Mouse (Mus musculus): Measurements from ENCODE around the gene Scube1. TPM values are rescaled to one million over a fixed set of nuclear protein-coding genes. Genes with fewer than 3 reads are reported as not detected.

Gene Scube1
- polyA plus RNA-seq, 1 experiment from 2014 or later = 4.9 TPM

DNA sequence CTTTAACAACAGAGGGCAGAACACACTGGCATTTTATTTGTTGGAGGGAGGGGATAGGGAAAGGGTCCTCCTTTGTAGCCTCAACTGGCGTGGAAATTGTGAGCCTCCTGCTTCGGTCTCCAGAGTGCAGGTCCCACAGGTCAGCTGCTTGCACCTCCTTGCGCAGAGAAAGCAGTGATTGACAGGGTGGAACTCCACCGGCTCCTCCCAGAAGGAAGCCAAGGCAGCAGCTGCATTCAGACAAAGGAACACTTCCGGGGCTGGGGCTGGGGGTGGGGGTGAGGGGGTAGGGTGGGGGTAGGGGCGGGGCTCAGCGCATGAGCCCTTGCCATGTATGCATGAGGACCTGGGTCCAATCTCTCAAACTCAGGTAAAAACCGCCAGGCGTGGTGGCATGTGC lies 24.6 kb upstream of the Scube1 start:
- no peak overlapping the region for H3K4me2 ChIP-seq (ENCODE audit: low read depth, low read length)
- 61% methylated on average over 7 of the region's 9 CpGs for WGBS
- H3K36me3 ChIP-seq (ENCODE audit: control insufficient read depth, insufficient read depth, low read length) = no peaks in the 10 kb centered on the region
- no peak for ATAC-seq (ENCODE audit: low read depth)
- peaks cover 1% of the 10 kb centered on the region; the same call in 1 of the 2 replicates for H3K9me3 ChIP-seq (ENCODE audit: control insufficient read depth, low read length)
- H3K27ac ChIP-seq (ENCODE audit: low read length) = no peak overlapping the region
- no peaks in the 10 kb centered on the region for H3K27me3 ChIP-seq (ENCODE audit: control insufficient read depth, insufficient read depth, low read depth, low read length)
- no peak overlapping the region for H3K4me3 ChIP-seq (ENCODE audit: low read length)
- H3K4me1 ChIP-seq (replicated peaks; ENCODE audit: control insufficient read depth, insufficient read depth, low read length) = no peaks in the 10 kb centered on the region; the same call in 1 of the 2 replicates
- H3K9ac ChIP-seq (ENCODE audit: low read length) = no peak overlapping the region

DNA sequence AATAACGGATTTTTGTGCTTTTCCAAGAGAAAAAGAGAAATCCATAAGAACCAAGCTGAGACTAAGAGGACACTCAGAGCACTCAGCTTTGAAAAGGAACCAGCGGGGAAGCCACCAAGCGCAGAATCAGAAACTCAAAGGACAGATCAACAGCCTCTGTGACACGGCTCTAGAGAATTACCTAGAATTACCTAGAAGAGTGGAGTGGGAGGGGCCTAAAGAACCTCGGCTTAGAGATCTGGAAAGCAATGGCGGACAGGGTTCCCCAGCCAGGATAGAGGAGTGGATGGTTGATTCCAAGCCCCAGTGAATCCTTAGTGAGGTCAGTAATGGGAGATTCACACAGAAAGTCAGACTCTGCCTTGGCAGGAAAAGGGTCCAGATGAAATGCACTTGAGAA lies 24.2 kb upstream of the Scube1 start:
- no peaks in the 10 kb centered on the region for H3K27me3 ChIP-seq (ENCODE audit: control insufficient read depth, insufficient read depth, low read depth, low read length)
- no peak for ATAC-seq (ENCODE audit: low read depth)
- no peak overlapping the region for H3K27ac ChIP-seq (ENCODE audit: low read length)
- WGBS = 80% methylated on average over 6 of the region's 6 CpGs
- H3K4me3 ChIP-seq (ENCODE audit: low read length) = no peak overlapping the region
- H3K9me3 ChIP-seq (ENCODE audit: control insufficient read depth, low read length) = no peaks in the 10 kb centered on the region
- no peak overlapping the region for H3K9ac ChIP-seq (ENCODE audit: low read length)
- no peaks in the 10 kb centered on the region; the same call in 1 of the 2 replicates for H3K4me1 ChIP-seq (replicated peaks; ENCODE audit: control insufficient read depth, insufficient read depth, low read length)
- H3K36me3 ChIP-seq (ENCODE audit: control insufficient read depth, insufficient read depth, low read length) = no peaks in the 10 kb centered on the region
- H3K4me2 ChIP-seq (ENCODE audit: low read depth, low read length) = no peak overlapping the region

DNA sequence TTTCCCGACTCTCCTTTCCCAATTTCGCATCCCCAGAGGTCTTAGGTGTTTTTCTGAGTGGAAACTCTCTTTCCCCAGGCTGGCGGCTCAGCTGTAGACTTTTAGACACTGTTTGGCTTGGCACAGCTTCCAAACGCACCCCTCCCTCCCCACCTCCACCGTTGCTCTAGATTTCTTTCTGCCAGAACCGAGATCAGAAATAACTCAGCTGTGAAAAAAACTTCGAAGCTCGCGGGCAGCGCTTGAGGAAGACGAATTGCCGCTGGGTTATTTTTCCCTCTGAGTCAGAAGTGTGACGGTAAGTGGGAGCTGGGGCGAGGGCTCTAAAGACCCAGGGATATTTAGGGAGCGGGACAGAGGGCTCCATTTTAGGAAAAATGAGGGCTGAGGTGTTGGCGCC lies 21.5 kb upstream of the Scube1 start:
- Histone ChIP-seq H3K4me1 (replicated peaks; ENCODE audit: control insufficient read depth, insufficient read depth, low read length) (peaks cover 5% of the 10 kb centered on the region), H3K27me3 (ENCODE audit: control insufficient read depth, insufficient read depth, low read depth, low read length) (no peaks in the 10 kb centered on the region; the same call in 1 of the 2 replicates), H3K27ac (ENCODE audit: low read length) (no peak overlapping the region), H3K9ac (ENCODE audit: low read length) (no peak overlapping the region), H3K4me2 (ENCODE audit: low read depth, low read length) (no peak overlapping the region), H3K36me3 (ENCODE audit: control insufficient read depth, insufficient read depth, low read length) (no peaks in the 10 kb centered on the region), H3K9me3 (ENCODE audit: control insufficient read depth, low read length) (no peaks in the 10 kb centered on the region), H3K4me3 (ENCODE audit: low read length) (no peak overlapping the region)
- ATAC-seq (ENCODE audit: low read depth) = 0 out of 2 replicates have a peak, but pooled peaks have one; percentile 20
- 28% methylated on average over 16 of the region's 16 CpGs for WGBS

DNA sequence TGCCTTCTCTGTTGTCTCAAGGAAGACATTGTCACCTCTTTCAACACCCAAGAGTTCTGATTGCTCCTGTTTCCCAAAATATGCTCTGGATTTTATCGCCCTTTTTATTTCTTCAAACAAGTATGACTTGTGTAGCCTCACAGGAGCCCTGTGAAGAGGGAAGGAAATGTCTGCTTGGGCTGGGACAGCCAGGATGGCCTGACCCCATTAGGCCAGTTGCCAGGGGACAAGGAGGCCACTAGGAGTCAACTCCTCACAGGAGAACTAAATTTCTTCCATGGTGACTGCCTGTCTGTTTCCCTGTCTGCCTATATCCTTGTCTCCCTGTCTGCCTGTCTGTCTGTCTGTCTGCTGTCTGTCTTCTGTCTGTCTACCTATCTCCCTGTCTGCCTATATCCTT lies 17.2 kb upstream of the Scube1 start:
- ATAC-seq (ENCODE audit: low read depth) = no peak
- H3K27me3 ChIP-seq (ENCODE audit: control insufficient read depth, insufficient read depth, low read depth, low read length) = no peaks in the 10 kb centered on the region; the same call in 1 of the 2 replicates
- no peak overlapping the region for H3K4me2 ChIP-seq (ENCODE audit: low read depth, low read length)
- 64% methylated on average over 1 of the region's 1 CpGs for WGBS
- no peak overlapping the region for H3K4me3 ChIP-seq (ENCODE audit: low read length)
- H3K27ac ChIP-seq (ENCODE audit: low read length) = no peak overlapping the region
- no peaks in the 10 kb centered on the region for H3K9me3 ChIP-seq (ENCODE audit: control insufficient read depth, low read length)
- no peak overlapping the region for H3K9ac ChIP-seq (ENCODE audit: low read length)
- peaks cover 9% of the 10 kb centered on the region for H3K4me1 ChIP-seq (replicated peaks; ENCODE audit: control insufficient read depth, insufficient read depth, low read length)
- no peaks in the 10 kb centered on the region for H3K36me3 ChIP-seq (ENCODE audit: control insufficient read depth, insufficient read depth, low read length)

DNA sequence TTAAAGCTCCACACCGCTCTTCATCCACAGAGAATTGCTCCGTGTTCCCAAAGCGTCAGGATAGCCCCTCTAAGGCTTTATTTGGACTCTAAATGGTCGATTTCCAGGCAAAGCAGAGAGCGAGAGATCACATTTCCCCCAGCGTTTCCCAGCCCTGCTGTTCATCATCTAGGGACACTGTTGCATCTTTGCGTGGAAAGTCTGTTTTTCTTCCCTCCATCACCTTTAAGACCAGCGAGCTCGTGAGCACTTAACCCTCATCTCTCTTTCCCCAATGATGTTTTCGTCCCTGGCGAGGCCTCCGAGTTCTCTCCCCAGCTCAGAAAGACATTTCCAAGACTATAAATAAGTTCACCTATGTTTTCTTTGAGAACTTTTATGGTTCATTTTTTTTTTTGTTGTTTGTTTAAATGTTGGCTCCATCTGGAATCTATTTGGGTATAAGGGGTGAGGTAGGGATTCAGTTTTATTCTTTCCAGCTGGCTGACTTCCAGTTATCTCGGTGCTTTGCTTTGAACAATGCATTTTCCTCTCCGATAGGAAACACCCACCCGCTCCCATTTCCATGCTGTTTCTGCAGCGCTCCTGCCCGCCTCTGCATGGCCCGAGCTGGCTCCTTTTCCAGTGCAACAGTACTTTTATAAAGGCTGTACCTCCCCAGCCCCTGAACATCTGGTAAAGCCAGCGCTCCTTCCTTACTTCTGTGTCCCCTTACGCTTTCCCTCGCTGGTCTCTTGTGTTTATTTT lies 16.0 kb upstream of the Scube1 start:
- Histone ChIP-seq H3K9ac (ENCODE audit: low read length) (no peak overlapping the region), H3K4me2 (ENCODE audit: low read depth, low read length) (no peak overlapping the region), H3K27me3 (ENCODE audit: control insufficient read depth, insufficient read depth, low read depth, low read length) (no peaks in the 10 kb centered on the region; the same call in 1 of the 2 replicates), H3K4me3 (ENCODE audit: low read length) (no peak overlapping the region), H3K4me1 (replicated peaks; ENCODE audit: control insufficient read depth, insufficient read depth, low read length) (peaks cover 9% of the 10 kb centered on the region), H3K27ac (ENCODE audit: low read length) (peak overlapping the region; percentile 63), H3K9me3 (ENCODE audit: control insufficient read depth, low read length) (no peaks in the 10 kb centered on the region), H3K36me3 (ENCODE audit: control insufficient read depth, insufficient read depth, low read length) (no peaks in the 10 kb centered on the region)
- 24% methylated on average over 21 of the region's 21 CpGs for whole genome bisulfite sequencing
- peak; percentile 61; the same call in 1 of the 2 replicates for ATAC-seq (ENCODE audit: low read depth)

DNA sequence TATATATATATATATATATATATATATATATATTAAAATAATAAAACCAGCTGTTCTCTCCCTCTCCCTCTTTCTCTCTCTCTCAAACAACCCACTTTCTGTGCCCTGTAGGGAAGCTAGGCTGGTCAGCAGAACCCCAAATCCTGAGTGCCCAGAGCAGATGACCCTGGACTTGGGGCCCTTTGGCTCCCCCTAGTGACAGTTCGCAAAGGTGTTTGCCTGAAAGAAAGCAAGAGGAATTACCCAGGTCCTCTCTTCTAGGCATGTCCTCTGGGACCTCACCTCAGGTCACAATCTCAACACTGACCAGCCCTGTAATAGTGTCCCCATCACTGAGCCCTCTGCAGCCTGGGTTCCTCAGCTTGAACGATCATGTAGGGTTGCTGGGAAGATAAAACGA lies 2.8 kb upstream of the Scube1 start:
- Histone ChIP-seq H3K27ac (ENCODE audit: low read length) (no peak overlapping the region), H3K4me1 (replicated peaks; ENCODE audit: control insufficient read depth, insufficient read depth, low read length) (peaks cover 8% of the 10 kb centered on the region; the same call in 1 of the 2 replicates), H3K9ac (ENCODE audit: low read length) (no peak overlapping the region), H3K36me3 (ENCODE audit: control insufficient read depth, insufficient read depth, low read length) (no peaks in the 10 kb centered on the region), H3K9me3 (ENCODE audit: control insufficient read depth, low read length) (no peaks in the 10 kb centered on the region), H3K4me3 (ENCODE audit: low read length) (no peak overlapping the region), H3K27me3 (ENCODE audit: control insufficient read depth, insufficient read depth, low read depth, low read length) (peaks cover 40% of the 10 kb centered on the region), H3K4me2 (ENCODE audit: low read depth, low read length) (no peak overlapping the region)
- ATAC-seq (ENCODE audit: low read depth) = no peak
- 31% methylated on average over 3 of the region's 3 CpGs for WGBS

DNA sequence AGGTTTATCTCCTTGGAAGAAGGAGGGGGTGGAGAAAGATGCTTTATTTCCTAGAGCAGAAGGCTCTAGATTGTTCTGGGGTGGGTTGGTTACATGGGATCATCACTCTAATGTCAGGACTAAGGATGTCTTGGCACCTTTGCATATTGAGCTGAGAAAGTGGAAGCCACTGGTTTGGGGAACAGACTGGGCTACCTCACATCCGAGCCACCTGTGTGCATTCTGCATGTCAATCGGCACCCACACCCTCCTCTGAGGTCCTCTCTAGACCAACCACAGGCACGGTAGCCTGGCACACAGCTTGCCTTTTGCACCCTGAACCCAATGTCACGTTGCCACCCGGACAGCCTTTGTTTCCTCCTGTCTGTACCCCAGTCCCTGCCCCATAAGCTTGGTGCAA lies 1.9 kb upstream of the Scube1 start:
- no peaks in the 10 kb centered on the region for H3K36me3 ChIP-seq (ENCODE audit: control insufficient read depth, insufficient read depth, low read length)
- no peak overlapping the region for H3K4me2 ChIP-seq (ENCODE audit: low read depth, low read length)
- H3K27me3 ChIP-seq (ENCODE audit: control insufficient read depth, insufficient read depth, low read depth, low read length) = peaks cover 42% of the 10 kb centered on the region
- WGBS = 66% methylated on average over 5 of the region's 5 CpGs
- no peak for ATAC-seq (ENCODE audit: low read depth)
- no peak overlapping the region for H3K9ac ChIP-seq (ENCODE audit: low read length)
- no peak overlapping the region for H3K4me3 ChIP-seq (ENCODE audit: low read length)
- H3K4me1 ChIP-seq (replicated peaks; ENCODE audit: control insufficient read depth, insufficient read depth, low read length) = peaks cover 8% of the 10 kb centered on the region; the same call in 1 of the 2 replicates
- no peak overlapping the region for H3K27ac ChIP-seq (ENCODE audit: low read length)
- H3K9me3 ChIP-seq (ENCODE audit: control insufficient read depth, low read length) = no peaks in the 10 kb centered on the region

DNA sequence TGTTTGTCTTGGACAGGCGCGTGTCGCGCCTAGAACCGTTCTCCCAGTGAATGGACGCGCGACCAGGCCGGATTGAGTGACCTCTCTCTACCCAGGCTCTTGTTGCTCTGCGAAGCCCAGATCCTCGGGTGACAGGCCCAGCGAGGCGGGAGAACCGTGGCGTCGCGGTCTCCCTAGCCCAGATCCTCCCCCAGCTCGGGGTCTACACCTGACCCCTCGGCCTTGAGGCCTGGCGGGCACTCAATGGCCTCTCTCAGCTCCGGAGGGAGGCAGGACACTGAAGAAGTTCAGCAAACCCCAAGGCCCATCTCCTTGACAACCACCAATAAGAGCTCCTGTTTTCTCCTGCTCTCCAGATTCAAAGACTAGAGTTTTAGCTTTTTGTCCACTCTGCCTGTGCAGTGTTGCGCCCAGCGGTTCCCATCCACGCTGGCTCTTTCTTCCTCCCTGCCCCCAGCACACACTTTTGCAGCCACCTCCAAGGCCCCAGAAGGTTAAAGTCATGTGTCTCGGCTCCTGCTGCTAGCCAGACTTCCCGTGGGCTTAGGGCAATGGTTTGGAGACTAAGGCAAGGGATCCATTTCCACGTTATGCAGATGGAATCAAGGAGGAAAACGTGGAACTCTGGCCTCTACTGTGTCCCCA lies 857 bp upstream of the Scube1 start:
- Histone ChIP-seq H3K27ac (ENCODE audit: low read length) (no peak overlapping the region), H3K9me3 (ENCODE audit: control insufficient read depth, low read length) (no peaks in the 10 kb centered on the region), H3K4me1 (replicated peaks; ENCODE audit: control insufficient read depth, insufficient read depth, low read length) (peaks cover 8% of the 10 kb centered on the region; the same call in 1 of the 2 replicates), H3K4me3 (ENCODE audit: low read length) (peak overlapping the region; percentile 62; the same call in 1 of the 2 replicates), H3K27me3 (ENCODE audit: control insufficient read depth, insufficient read depth, low read depth, low read length) (peaks cover 43% of the 10 kb centered on the region), H3K4me2 (ENCODE audit: low read depth, low read length) (peak overlapping the region; percentile 97), H3K36me3 (ENCODE audit: control insufficient read depth, insufficient read depth, low read length) (no peaks in the 10 kb centered on the region), H3K9ac (ENCODE audit: low read length) (no peak overlapping the region)
- WGBS = 18% methylated on average over 28 of the region's 28 CpGs
- no peak; the same call in 1 of the 2 replicates for ATAC-seq (ENCODE audit: low read depth)

DNA sequence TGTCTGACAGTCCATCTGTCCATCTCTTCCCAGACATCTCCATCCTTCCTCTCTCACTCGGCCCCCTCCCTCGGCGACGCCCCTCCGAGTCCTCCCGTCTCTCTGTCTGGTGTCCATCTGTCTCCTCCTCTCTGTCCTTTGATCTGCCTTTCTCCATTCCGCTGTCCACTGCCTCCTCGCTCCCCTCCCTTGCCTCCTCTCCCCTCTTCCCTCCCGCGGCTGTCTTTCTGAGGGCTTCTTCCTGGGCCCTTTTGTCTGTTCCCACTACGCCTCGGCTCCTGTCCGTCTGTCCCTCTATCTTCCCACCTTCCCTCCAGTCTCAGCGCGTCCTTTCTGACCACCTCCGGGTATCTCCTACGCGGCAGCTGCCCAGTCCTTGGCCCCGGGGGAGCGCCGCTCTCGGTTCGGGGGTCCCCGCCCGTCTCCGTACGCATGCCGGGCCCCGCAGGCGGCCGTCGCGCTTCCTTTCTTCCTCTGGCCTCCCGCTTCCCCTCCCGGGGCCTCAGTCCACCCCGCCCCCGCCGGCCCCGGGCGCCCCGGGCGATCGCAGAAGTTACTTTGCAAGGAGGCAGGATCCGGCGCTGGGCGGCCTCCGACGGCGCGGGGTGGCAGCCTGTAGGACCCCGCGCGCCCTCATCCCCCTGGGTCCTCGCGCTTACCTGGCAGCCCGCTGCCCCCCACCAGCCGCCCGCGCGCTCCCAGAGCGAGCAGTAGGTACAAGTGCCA lies 498 bp downstream of the Scube1 start:
- peak; percentile 40 for ATAC-seq (ENCODE audit: low read depth)
- peak overlapping the region; percentile 62 for H3K9ac ChIP-seq (ENCODE audit: low read length)
- no peaks in the 10 kb centered on the region for H3K36me3 ChIP-seq (ENCODE audit: control insufficient read depth, insufficient read depth, low read length)
- peaks cover 43% of the 10 kb centered on the region for H3K27me3 ChIP-seq (ENCODE audit: control insufficient read depth, insufficient read depth, low read depth, low read length)
- no peak overlapping the region for H3K27ac ChIP-seq (ENCODE audit: low read length)
- H3K4me1 ChIP-seq (replicated peaks; ENCODE audit: control insufficient read depth, insufficient read depth, low read length) = peaks cover 8% of the 10 kb centered on the region; the same call in 1 of the 2 replicates
- peak overlapping the region; percentile 62 for H3K4me3 ChIP-seq (ENCODE audit: low read length)
- H3K4me2 ChIP-seq (ENCODE audit: low read depth, low read length) = peak overlapping the region; percentile 97
- under 1% methylated on average over 52 of the region's 61 CpGs for WGBS
- no peaks in the 10 kb centered on the region for H3K9me3 ChIP-seq (ENCODE audit: control insufficient read depth, low read length)
